Mouse (Mus musculus) midbrain, embryonic 16.5 days (tissue): ENCODE measurements around the gene Tob2. TPM values are rescaled to one million over a fixed set of nuclear protein-coding genes. Genes with fewer than 3 reads are reported as not detected.
A peak's percentile ranks its signal among the peaks of the same experiment; 100 is the strongest.

Source experiments
- ATAC-seq: fragments of 200-750 bp; cut with Nextera tagmentation; 2 replicates; pipeline ENCODE4 v1.8.0; 2017; ENCODE audit warnings: moderate TSS enrichment
- H3K27ac ChIP-seq: fragments of 300-500 bp; sonication (generic); 2 replicates; pipeline ENCODE4 v1.5.1; 2014; ENCODE audit warnings: mild to moderate bottlenecking, low read length, mixed read lengths
- H3K27me3 ChIP-seq: fragments of 300-500 bp; sonication (generic); 2 replicates; pipeline ENCODE4 v1.6.1; 2014; ENCODE audit warnings: low read depth, low read length, mixed read lengths; ENCODE audit not compliant: control insufficient read depth, insufficient read depth
- H3K36me3 ChIP-seq: fragments of 300-500 bp; sonication (generic); 2 replicates; pipeline ENCODE4 v1.6.1; 2014; ENCODE audit warnings: mild to moderate bottlenecking, low read length, moderate library complexity, mixed read lengths; ENCODE audit not compliant: control insufficient read depth, insufficient read depth
- H3K4me1 ChIP-seq: fragments of 300-500 bp; sonication (generic); 2 replicates; pipeline ENCODE4 v1.6.1; 2014; ENCODE audit warnings: mild to moderate bottlenecking, low read length, mixed read lengths; ENCODE audit not compliant: control insufficient read depth, insufficient read depth
- H3K4me2 ChIP-seq: fragments of 300-500 bp; sonication (generic); 2 replicates; pipeline ENCODE4 v1.6.1; 2014; ENCODE audit warnings: mild to moderate bottlenecking, low read length, mixed read lengths
- H3K4me3 ChIP-seq: fragments of 300-500 bp; sonication (generic); 2 replicates; pipeline ENCODE4 v1.5.1; 2014; ENCODE audit warnings: low read depth, mild to moderate bottlenecking, low read length, moderate library complexity, mixed read lengths
- H3K9ac ChIP-seq: fragments of 300-500 bp; sonication (generic); 2 replicates; pipeline ENCODE4 v1.6.1; 2014; ENCODE audit warnings: low read depth, low read length, mixed read lengths
- H3K9me3 ChIP-seq: fragments of 300-500 bp; sonication (generic); replicated peaks from 2 replicates; pipeline ENCODE4 v1.6.1; 2014; ENCODE audit warnings: mild to moderate bottlenecking, low read length, mixed read lengths; ENCODE audit not compliant: control insufficient read depth, poor library complexity, severe bottlenecking
- WGBS: fragments of 180-500 bp; shearing (Covaris S2); extraction: QIAGEN DNeasy Blood & Tissue Kit; methylation state at CpG from one replicate; pipeline ENCODE4 v1.1.7; 2014; 5-methylcytosine and 5-hydroxymethylcytosine counted together
- polyA plus RNA-seq: library from polyadenylated mRNA; unstranded; fragments of >200 nt; fragmentation: Nextera tagmentation; extraction: Ambion mirVana; gene quantifications from 2 replicates; pipeline ENCODE4 v1.2.1, GENCODE M21; 2015

Gene Tob2
- polyA plus RNA-seq, 1 experiment from 2014 or later = 17.1 TPM

DNA sequence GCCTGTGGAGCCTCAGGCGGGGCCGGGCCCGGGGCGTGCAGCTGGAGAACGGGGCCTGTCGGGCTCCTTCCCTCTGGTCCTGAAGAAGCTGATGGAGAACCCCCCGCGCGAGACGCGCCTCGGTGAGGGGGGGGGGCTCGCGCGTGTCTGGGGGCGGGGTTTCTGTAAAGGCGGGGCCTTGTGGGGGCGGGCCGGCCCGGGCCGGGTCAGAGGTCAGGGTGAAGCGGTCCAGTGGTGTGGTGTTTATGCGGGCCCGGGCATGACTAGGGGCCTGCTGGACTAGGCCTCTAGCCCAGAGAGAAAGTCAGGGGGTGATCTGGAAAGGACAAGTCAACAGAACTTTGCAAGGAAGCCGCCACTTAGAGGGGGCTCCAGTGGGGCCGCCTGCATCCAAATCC is 47.0 kb downstream of the Tob2 start:
- 0% methylated on average over 13 of the region's 26 CpGs for WGBS
- Histone ChIP-seq H3K27me3 (no peaks in the 10 kb centered on the region), H3K4me1 (peaks cover 27% of the 10 kb centered on the region), H3K9me3 (no peaks in the 10 kb centered on the region), H3K4me2 (peak overlapping the region; percentile 79), H3K36me3 (peaks cover 11% of the 10 kb centered on the region), H3K9ac (peak overlapping the region; percentile 65), H3K4me3 (peak overlapping the region; percentile 49), H3K27ac (peak overlapping the region; percentile 60)
- ATAC-seq = peak; percentile 11

DNA sequence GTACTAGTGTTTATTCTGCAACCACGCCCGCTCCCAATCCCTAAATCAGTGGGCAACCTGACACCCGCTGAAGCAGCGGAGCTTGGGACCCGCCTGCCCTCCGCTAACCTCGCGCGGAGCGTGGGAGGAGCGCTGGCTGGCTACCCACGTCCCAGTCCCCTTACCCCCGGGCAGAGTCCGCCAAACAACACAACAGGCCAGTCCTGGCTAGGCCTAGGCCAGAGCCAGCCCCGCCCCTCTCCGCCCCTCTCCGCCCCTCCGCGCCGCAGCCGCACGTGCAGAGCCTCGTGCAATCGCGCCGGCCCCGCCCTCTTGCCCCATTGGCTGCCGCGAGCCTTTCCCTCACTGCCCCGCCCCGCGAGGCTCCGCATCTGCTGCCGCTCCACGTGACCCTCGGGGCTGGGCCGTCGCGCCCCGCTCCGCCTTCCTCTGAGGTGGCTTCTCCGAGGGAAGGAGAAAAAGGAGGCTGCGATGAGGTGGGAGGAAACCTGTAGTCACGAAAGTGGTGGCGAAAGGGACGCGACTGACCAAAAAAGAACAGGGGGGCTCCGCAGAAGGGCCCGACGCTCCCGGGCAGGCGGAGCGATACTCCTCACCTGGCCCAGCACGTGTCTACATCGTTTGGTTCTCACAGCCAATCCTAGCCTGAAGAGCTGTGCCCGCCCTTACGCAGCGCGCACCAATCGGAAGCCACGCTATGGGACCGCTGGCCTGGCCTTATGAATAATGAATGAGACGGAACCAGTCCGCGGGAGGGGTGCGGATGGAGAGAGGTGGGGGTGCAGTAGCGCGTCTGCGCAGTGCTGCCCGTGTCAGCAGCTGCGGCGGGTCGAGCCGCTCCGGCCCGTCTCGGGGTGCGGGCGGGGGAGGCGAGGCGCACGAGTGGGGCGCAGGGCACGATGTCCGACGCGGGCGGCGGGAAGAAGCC is 47.7 kb downstream of the Tob2 start:
- Histone ChIP-seq H3K36me3 (peaks cover 8% of the 10 kb centered on the region; the same call in 1 of the 2 replicates), H3K4me2 (peak overlapping the region; percentile 82), H3K9me3 (no peaks in the 10 kb centered on the region), H3K27ac (peak overlapping the region; percentile 83), H3K9ac (peak overlapping the region; percentile 66), H3K4me3 (peak overlapping the region; percentile 49), H3K4me1 (peaks cover 27% of the 10 kb centered on the region), H3K27me3 (no peaks in the 10 kb centered on the region)
- under 1% methylated on average over 77 of the region's 89 CpGs for WGBS
- ATAC-seq = peak; percentile 99

DNA sequence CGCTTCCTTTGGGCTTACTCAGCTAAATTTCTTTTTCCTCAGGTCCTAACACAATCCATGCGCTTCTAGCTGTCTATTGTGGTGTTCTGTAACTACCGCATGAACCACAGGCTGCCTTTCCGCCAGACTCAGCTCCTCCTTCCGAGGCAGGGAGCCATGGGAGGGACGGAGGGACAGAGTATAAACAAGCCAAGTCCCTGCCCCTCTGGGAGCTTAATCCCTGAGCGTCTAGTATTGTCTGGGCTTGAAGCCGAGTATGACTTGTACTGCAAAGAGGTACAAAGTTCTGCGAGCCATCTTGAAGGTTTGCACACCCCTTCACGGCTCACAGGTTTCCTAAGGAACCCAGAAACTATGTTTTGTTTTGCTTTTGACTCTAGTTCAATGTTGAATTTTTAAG is 48.4 kb downstream of the Tob2 start:
- peak overlapping the region; percentile 49 for H3K4me3 ChIP-seq
- 0 out of 2 replicates have a peak, but pooled peaks cover under 1% of the 10 kb centered on the region for H3K36me3 ChIP-seq
- H3K4me1 ChIP-seq = peaks cover 27% of the 10 kb centered on the region
- H3K4me2 ChIP-seq = peak overlapping the region; percentile 82
- WGBS = 1% methylated on average over 10 of the region's 10 CpGs
- peak overlapping the region; percentile 66 for H3K9ac ChIP-seq
- peak; percentile 7; the same call in 1 of the 2 replicates for ATAC-seq
- H3K27ac ChIP-seq = peak overlapping the region; percentile 83
- no peaks in the 10 kb centered on the region for H3K9me3 ChIP-seq
- H3K27me3 ChIP-seq = no peaks in the 10 kb centered on the region

DNA sequence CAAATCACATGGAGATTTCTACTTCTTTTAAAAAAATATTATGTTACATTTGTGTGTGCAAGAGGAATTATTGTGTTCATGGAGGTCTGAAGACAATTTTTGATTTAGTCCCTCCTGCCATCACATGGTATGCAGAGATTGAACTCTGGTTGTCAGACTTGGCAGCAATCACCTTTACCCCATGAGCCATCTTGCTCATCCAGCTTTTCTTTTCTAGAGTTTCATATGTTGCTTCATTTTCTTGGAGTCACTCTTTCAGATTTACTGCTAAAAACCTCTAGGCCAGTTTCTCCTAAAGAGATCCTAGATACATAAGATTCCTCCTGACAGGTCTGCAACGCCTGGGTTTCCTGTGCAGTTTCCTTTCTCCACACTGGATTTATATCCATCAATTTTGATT is 49.0 kb downstream of the Tob2 start:
- Histone ChIP-seq H3K27ac (peak overlapping the region; percentile 83), H3K4me2 (peak overlapping the region; percentile 82), H3K9me3 (no peaks in the 10 kb centered on the region), H3K9ac (no peak overlapping the region), H3K36me3 (no peaks in the 10 kb centered on the region), H3K4me1 (peaks cover 27% of the 10 kb centered on the region), H3K27me3 (no peaks in the 10 kb centered on the region), H3K4me3 (no peak overlapping the region)
- ATAC-seq = no peak
- WGBS = 65% methylated on average over 1 of the region's 1 CpGs

DNA sequence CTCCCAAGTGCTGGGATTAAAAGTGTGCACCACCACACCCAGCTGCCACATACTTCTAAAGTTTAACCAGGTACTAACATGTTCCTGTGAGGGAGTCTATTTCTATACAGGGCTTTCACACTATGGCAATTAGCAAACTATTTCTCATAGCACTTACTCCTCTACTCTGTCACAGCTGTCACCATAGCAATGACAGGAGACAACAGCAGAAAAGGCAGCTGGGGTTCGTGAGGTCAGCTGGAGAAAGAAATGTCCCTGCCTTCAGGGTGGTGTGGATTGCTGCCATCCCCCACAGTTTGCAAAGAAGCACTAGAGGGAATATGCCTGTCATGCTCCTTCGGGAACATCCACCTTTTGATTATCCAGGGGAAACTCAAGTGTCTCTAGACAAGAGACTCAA is 49.8 kb downstream of the Tob2 start:
- H3K9ac ChIP-seq = no peak overlapping the region
- H3K4me3 ChIP-seq = no peak overlapping the region
- no peak for ATAC-seq
- H3K9me3 ChIP-seq = no peaks in the 10 kb centered on the region
- H3K27me3 ChIP-seq = no peaks in the 10 kb centered on the region
- WGBS = 79% methylated on average over 2 of the region's 2 CpGs
- no peak overlapping the region for H3K4me2 ChIP-seq
- H3K36me3 ChIP-seq = no peaks in the 10 kb centered on the region
- H3K4me1 ChIP-seq = peaks cover 24% of the 10 kb centered on the region
- H3K27ac ChIP-seq = no peak overlapping the region

DNA sequence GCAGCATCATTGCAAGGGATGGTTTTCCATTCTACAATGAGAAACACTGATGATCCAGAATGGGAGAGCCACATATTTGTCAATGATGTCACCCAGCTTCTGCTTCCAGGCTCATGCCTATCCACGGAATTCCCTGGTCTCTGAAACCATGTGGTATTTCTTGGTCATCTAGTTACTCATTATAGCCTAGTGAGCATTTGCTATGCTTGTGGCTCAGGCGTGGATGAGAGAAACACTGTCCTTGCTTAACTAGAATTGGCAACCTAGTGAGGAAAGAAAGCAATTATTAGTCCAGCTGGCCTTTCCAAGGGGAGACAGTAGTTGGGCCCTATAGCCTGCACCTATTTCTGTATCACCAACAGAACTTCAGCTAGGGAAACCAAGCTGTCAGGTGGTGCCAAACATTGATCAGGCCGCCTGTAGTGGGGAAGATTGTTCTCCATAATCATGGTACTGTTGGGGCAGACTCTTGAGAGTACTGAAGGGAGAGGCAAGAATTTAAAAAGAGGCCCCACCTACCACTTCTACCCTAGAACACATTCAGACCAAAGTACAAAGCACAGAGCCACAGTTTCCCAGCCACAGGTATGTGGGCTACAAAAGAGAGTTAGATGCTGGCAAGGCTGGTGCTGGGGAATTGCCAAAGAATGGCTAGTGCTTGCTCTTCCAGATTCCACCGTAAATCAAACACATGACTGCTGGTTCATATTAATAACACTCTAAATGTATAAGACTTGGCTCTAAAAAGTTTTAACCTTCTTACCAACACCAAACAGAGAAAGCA is 51.8 kb downstream of the Tob2 start:
- Histone ChIP-seq H3K27ac (no peak overlapping the region), H3K27me3 (no peaks in the 10 kb centered on the region), H3K9ac (no peak overlapping the region), H3K36me3 (no peaks in the 10 kb centered on the region), H3K4me1 (peaks cover 20% of the 10 kb centered on the region), H3K4me2 (no peak overlapping the region), H3K4me3 (no peak overlapping the region), H3K9me3 (no peaks in the 10 kb centered on the region)
- no peak for ATAC-seq
- WGBS = 85% methylated on average over 4 of the region's 4 CpGs

DNA sequence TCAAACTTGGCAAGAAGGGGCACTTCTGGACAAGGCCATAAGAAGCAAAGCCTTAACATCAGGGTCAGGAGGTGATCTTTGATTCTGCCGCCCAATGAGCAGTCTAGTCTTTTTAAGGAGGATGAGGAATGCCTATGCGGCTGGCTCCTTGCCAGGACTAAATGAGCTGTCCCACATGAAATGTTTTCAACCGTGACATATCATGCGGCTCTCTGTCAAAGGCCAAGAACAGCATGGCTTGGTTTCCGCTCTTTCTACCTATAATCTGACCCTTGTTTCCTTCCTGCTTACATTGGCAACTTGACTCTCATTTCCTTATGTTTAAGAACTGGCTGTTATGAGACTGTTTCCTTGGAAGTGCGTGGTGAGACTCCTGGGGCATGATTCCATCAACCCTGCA is 53.0 kb downstream of the Tob2 start:
- Histone ChIP-seq H3K9me3 (no peaks in the 10 kb centered on the region), H3K27ac (no peak overlapping the region), H3K9ac (no peak overlapping the region), H3K4me1 (peaks cover 19% of the 10 kb centered on the region), H3K27me3 (no peaks in the 10 kb centered on the region), H3K36me3 (no peaks in the 10 kb centered on the region), H3K4me2 (no peak overlapping the region), H3K4me3 (no peak overlapping the region)
- WGBS = 49% methylated on average over 6 of the region's 6 CpGs
- no peak for ATAC-seq

DNA sequence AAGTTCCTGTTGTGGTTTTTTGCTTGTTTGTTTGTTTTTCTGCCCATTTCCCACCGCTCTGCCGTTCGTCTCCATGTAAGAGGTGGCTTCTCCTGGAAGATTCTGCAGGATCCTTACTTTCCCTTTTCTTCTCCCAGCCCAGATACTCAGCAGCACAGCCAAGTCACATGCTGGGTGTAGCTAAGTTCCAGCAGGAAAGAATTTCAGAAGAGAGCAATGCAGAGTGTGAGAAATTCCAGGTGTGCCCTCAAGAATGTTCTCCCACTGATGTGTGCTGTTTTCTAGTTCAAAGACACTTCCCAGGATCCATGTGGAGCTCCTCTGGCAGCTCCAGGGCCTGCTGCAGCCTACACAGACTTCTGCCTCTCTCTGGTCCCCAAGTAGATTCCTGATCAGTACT is 53.7 kb downstream of the Tob2 start:
- Histone ChIP-seq H3K36me3 (no peaks in the 10 kb centered on the region), H3K4me1 (peaks cover 14% of the 10 kb centered on the region), H3K4me2 (no peak overlapping the region), H3K4me3 (no peak overlapping the region), H3K27me3 (no peaks in the 10 kb centered on the region), H3K9ac (no peak overlapping the region), H3K9me3 (no peaks in the 10 kb centered on the region), H3K27ac (no peak overlapping the region)
- ATAC-seq = no peak
- WGBS = 80% methylated on average over 3 of the region's 3 CpGs

DNA sequence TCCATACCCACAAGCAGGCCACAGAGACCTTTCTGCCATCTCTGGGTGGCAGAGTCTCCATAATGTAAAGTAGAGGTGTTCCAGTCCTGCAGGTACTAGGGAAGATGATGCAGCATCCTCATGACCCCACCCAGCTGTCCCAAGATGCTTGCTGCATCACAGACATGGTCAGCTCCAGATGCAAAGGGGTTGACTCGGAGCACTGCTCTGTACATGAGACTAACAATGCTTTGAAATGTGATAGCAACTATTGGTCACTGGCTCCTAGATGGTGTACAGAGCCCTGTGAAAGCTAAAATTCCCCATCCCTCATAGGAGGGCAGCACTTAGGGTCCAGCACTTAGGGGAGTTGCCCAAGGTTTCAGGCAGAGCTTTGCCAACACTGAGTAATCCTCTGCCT is 54.4 kb downstream of the Tob2 start:
- no peak overlapping the region for H3K4me2 ChIP-seq
- H3K4me3 ChIP-seq = no peak overlapping the region
- H3K9me3 ChIP-seq = no peaks in the 10 kb centered on the region
- WGBS = 61% methylated on average over 1 of the region's 1 CpGs
- H3K36me3 ChIP-seq = no peaks in the 10 kb centered on the region
- H3K27ac ChIP-seq = no peak overlapping the region
- no peak for ATAC-seq
- H3K27me3 ChIP-seq = no peaks in the 10 kb centered on the region
- H3K9ac ChIP-seq = no peak overlapping the region
- H3K4me1 ChIP-seq = peaks cover 12% of the 10 kb centered on the region
